Mouse (Mus musculus): ENCODE measurements around the gene Fmn2. TPM values are rescaled to one million over a fixed set of nuclear protein-coding genes. Genes with fewer than 3 reads are reported as not detected.

Fmn2 gene
- polyA plus RNA-seq, 1 experiment from 2014 or later: 6.5 TPM

GRCm38 (mm10) chr1:174594989-174595388 lies 93.4 kb downstream of the Fmn2 start:
- 10% methylated on average over 4 of the region's 4 CpGs for WGBS

GRCm38 (mm10) chr1:174597495-174597894 lies 95.9 kb downstream of the Fmn2 start:
- no peak for ATAC-seq
- Histone ChIP-seq H3K4me3 (ENCODE audit: low read length) (no peak overlapping the region), H3K4me1 (ENCODE audit: control insufficient read depth, insufficient read depth, low read depth, low read length) (no peaks in the 10 kb centered on the region), H3K27ac (ENCODE audit: low read depth, low read length) (no peak overlapping the region), H3K4me2 (ENCODE audit: low read length) (no peak overlapping the region), H3K27me3 (replicated peaks; ENCODE audit: control insufficient read depth, insufficient read depth, low read length) (no peaks in the 10 kb centered on the region), H3K9ac (ENCODE audit: low read depth, low read length) (no peak overlapping the region), H3K36me3 (ENCODE audit: control insufficient read depth, insufficient read depth, low read length) (peaks cover 3% of the 10 kb centered on the region; the same call in 1 of the 2 replicates), H3K9me3 (ENCODE audit: control insufficient read depth, low read length) (no peaks in the 10 kb centered on the region)
- 86% methylated on average over 3 of the region's 3 CpGs for WGBS

More at GRCm38 (mm10) chr1:174594989-174595388, 93.4 kb downstream of the Fmn2 start:
- no peak overlapping the region for H3K9ac ChIP-seq (ENCODE audit: low read depth, low read length)
- no peak overlapping the region for H3K27ac ChIP-seq (ENCODE audit: low read depth, low read length)
- no peaks in the 10 kb centered on the region for H3K27me3 ChIP-seq (replicated peaks; ENCODE audit: control insufficient read depth, insufficient read depth, low read length)
- no peaks in the 10 kb centered on the region for H3K4me1 ChIP-seq (ENCODE audit: control insufficient read depth, insufficient read depth, low read depth, low read length)
- peaks cover 3% of the 10 kb centered on the region; the same call in 1 of the 2 replicates for H3K36me3 ChIP-seq (ENCODE audit: control insufficient read depth, insufficient read depth, low read length)
- no peak overlapping the region for H3K4me2 ChIP-seq (ENCODE audit: low read length)
- no peak overlapping the region for H3K4me3 ChIP-seq (ENCODE audit: low read length)
- no peak for ATAC-seq
- no peaks in the 10 kb centered on the region for H3K9me3 ChIP-seq (ENCODE audit: control insufficient read depth, low read length)

- H3K4me1 ChIP-seq (ENCODE audit: control insufficient read depth, insufficient read depth, low read depth, low read length): no peaks in the 10 kb centered on the region
- no peak overlapping the region for H3K27ac ChIP-seq (ENCODE audit: low read depth, low read length)
- no peak overlapping the region for H3K4me2 ChIP-seq (ENCODE audit: low read length)
- H3K9ac ChIP-seq (ENCODE audit: low read depth, low read length): no peak overlapping the region
- peaks cover 3% of the 10 kb centered on the region; the same call in 1 of the 2 replicates for H3K36me3 ChIP-seq (ENCODE audit: control insufficient read depth, insufficient read depth, low read length)
- H3K9me3 ChIP-seq (ENCODE audit: control insufficient read depth, low read length): no peaks in the 10 kb centered on the region
- no peak for ATAC-seq
- WGBS: 97% methylated on average over 6 of the region's 6 CpGs
- H3K27me3 ChIP-seq (replicated peaks; ENCODE audit: control insufficient read depth, insufficient read depth, low read length): no peaks in the 10 kb centered on the region
- no peak overlapping the region for H3K4me3 ChIP-seq (ENCODE audit: low read length)
Measured at GRCm38 (mm10) chr1:174598226-174598625, 96.6 kb downstream of the Fmn2 start.

GRCm38 (mm10) chr1:174600041-174600440 lies 98.4 kb downstream of the Fmn2 start:
- WGBS: 94% methylated on average over 2 of the region's 2 CpGs
- H3K27me3 ChIP-seq (replicated peaks; ENCODE audit: control insufficient read depth, insufficient read depth, low read length): no peaks in the 10 kb centered on the region
- no peak overlapping the region for H3K4me3 ChIP-seq (ENCODE audit: low read length)
- no peaks in the 10 kb centered on the region for H3K4me1 ChIP-seq (ENCODE audit: control insufficient read depth, insufficient read depth, low read depth, low read length)
- no peaks in the 10 kb centered on the region for H3K9me3 ChIP-seq (ENCODE audit: control insufficient read depth, low read length)
- H3K36me3 ChIP-seq (ENCODE audit: control insufficient read depth, insufficient read depth, low read length): peaks cover 3% of the 10 kb centered on the region; the same call in 1 of the 2 replicates
- ATAC-seq: no peak
- H3K9ac ChIP-seq (ENCODE audit: low read depth, low read length): no peak overlapping the region
- H3K4me2 ChIP-seq (ENCODE audit: low read length): no peak overlapping the region
- no peak overlapping the region for H3K27ac ChIP-seq (ENCODE audit: low read depth, low read length)

GRCm38 (mm10) chr1:174600620-174601019 lies 99.0 kb downstream of the Fmn2 start:
- WGBS: 65% methylated on average over 1 of the region's 1 CpGs
- no peak for ATAC-seq
- no peaks in the 10 kb centered on the region for H3K4me1 ChIP-seq (ENCODE audit: control insufficient read depth, insufficient read depth, low read depth, low read length)
- H3K4me2 ChIP-seq (ENCODE audit: low read length): no peak overlapping the region
- H3K36me3 ChIP-seq (ENCODE audit: control insufficient read depth, insufficient read depth, low read length): peaks cover 3% of the 10 kb centered on the region; the same call in 1 of the 2 replicates
- H3K4me3 ChIP-seq (ENCODE audit: low read length): no peak overlapping the region
- no peaks in the 10 kb centered on the region for H3K27me3 ChIP-seq (replicated peaks; ENCODE audit: control insufficient read depth, insufficient read depth, low read length)
- no peaks in the 10 kb centered on the region for H3K9me3 ChIP-seq (ENCODE audit: control insufficient read depth, low read length)
- no peak overlapping the region for H3K27ac ChIP-seq (ENCODE audit: low read depth, low read length)
- H3K9ac ChIP-seq (ENCODE audit: low read depth, low read length): no peak overlapping the region

- ATAC-seq: no peak
- H3K4me1 ChIP-seq (ENCODE audit: control insufficient read depth, insufficient read depth, low read depth, low read length): no peaks in the 10 kb centered on the region
- H3K4me3 ChIP-seq (ENCODE audit: low read length): no peak overlapping the region
- no peaks in the 10 kb centered on the region for H3K9me3 ChIP-seq (ENCODE audit: control insufficient read depth, low read length)
- H3K27ac ChIP-seq (ENCODE audit: low read depth, low read length): no peak overlapping the region
- no peak overlapping the region for H3K9ac ChIP-seq (ENCODE audit: low read depth, low read length)
- whole genome bisulfite sequencing: 79% methylated on average over 4 of the region's 4 CpGs
- H3K27me3 ChIP-seq (replicated peaks; ENCODE audit: control insufficient read depth, insufficient read depth, low read length): no peaks in the 10 kb centered on the region
- no peak overlapping the region for H3K4me2 ChIP-seq (ENCODE audit: low read length)
- peaks cover 7% of the 10 kb centered on the region for H3K36me3 ChIP-seq (ENCODE audit: control insufficient read depth, insufficient read depth, low read length)
Measured at GRCm38 (mm10) chr1:174617368-174617767, 115.7 kb downstream of the Fmn2 start.

- Histone ChIP-seq H3K4me2 (ENCODE audit: low read length) (no peak overlapping the region), H3K27me3 (replicated peaks; ENCODE audit: control insufficient read depth, insufficient read depth, low read length) (no peaks in the 10 kb centered on the region), H3K4me1 (ENCODE audit: control insufficient read depth, insufficient read depth, low read depth, low read length) (no peaks in the 10 kb centered on the region), H3K9me3 (ENCODE audit: control insufficient read depth, low read length) (no peaks in the 10 kb centered on the region), H3K4me3 (ENCODE audit: low read length) (no peak overlapping the region), H3K27ac (ENCODE audit: low read depth, low read length) (no peak overlapping the region), H3K36me3 (ENCODE audit: control insufficient read depth, insufficient read depth, low read length) (no peaks in the 10 kb centered on the region), H3K9ac (ENCODE audit: low read depth, low read length) (no peak overlapping the region)
- no peak for ATAC-seq
- WGBS: 22% methylated on average over 1 of the region's 1 CpGs
Measured at GRCm38 (mm10) chr1:174621512-174621911, 119.9 kb downstream of the Fmn2 start.

- no peak for ATAC-seq
- WGBS: 37% methylated on average over 3 of the region's 3 CpGs
Measured at GRCm38 (mm10) chr1:174623054-174623453, 121.4 kb downstream of the Fmn2 start.

GRCm38 (mm10) chr1:174630074-174630473 lies 128.4 kb downstream of the Fmn2 start:
- H3K27ac ChIP-seq (ENCODE audit: low read depth, low read length): no peak overlapping the region
- 76% methylated on average over 1 of the region's 1 CpGs for WGBS
- no peak overlapping the region for H3K9ac ChIP-seq (ENCODE audit: low read depth, low read length)
- H3K27me3 ChIP-seq (replicated peaks; ENCODE audit: control insufficient read depth, insufficient read depth, low read length): no peaks in the 10 kb centered on the region
- no peaks in the 10 kb centered on the region for H3K36me3 ChIP-seq (ENCODE audit: control insufficient read depth, insufficient read depth, low read length)
- no peak for ATAC-seq
- no peak overlapping the region for H3K4me2 ChIP-seq (ENCODE audit: low read length)
- H3K4me1 ChIP-seq (ENCODE audit: control insufficient read depth, insufficient read depth, low read depth, low read length): no peaks in the 10 kb centered on the region
- H3K4me3 ChIP-seq (ENCODE audit: low read length): no peak overlapping the region
- H3K9me3 ChIP-seq (ENCODE audit: control insufficient read depth, low read length): no peaks in the 10 kb centered on the region

More at GRCm38 (mm10) chr1:174623054-174623453, 121.4 kb downstream of the Fmn2 start:
- Histone ChIP-seq H3K4me1 (ENCODE audit: control insufficient read depth, insufficient read depth, low read depth, low read length) (no peaks in the 10 kb centered on the region), H3K9me3 (ENCODE audit: control insufficient read depth, low read length) (no peaks in the 10 kb centered on the region), H3K27me3 (replicated peaks; ENCODE audit: control insufficient read depth, insufficient read depth, low read length) (no peaks in the 10 kb centered on the region), H3K4me3 (ENCODE audit: low read length) (no peak overlapping the region), H3K27ac (ENCODE audit: low read depth, low read length) (no peak overlapping the region), H3K4me2 (ENCODE audit: low read length) (no peak overlapping the region), H3K9ac (ENCODE audit: low read depth, low read length) (no peak overlapping the region), H3K36me3 (ENCODE audit: control insufficient read depth, insufficient read depth, low read length) (no peaks in the 10 kb centered on the region)

- H3K9ac ChIP-seq (ENCODE audit: low read depth, low read length): no peak overlapping the region
- H3K9me3 ChIP-seq (ENCODE audit: control insufficient read depth, low read length): no peaks in the 10 kb centered on the region
- H3K36me3 ChIP-seq (ENCODE audit: control insufficient read depth, insufficient read depth, low read length): no peaks in the 10 kb centered on the region
- no peak for ATAC-seq
- H3K27me3 ChIP-seq (replicated peaks; ENCODE audit: control insufficient read depth, insufficient read depth, low read length): no peaks in the 10 kb centered on the region
- no peak overlapping the region for H3K4me2 ChIP-seq (ENCODE audit: low read length)
- no peak overlapping the region for H3K4me3 ChIP-seq (ENCODE audit: low read length)
- 95% methylated on average over 4 of the region's 4 CpGs for WGBS
- H3K4me1 ChIP-seq (ENCODE audit: control insufficient read depth, insufficient read depth, low read depth, low read length): no peaks in the 10 kb centered on the region
- no peak overlapping the region for H3K27ac ChIP-seq (ENCODE audit: low read depth, low read length)
Measured at GRCm38 (mm10) chr1:174636291-174636690, 134.7 kb downstream of the Fmn2 start.

Measured in hindbrain, embryonic 16.5 days (tissue).